Mouse (Mus musculus) adrenal gland, postnatal 25 days (tissue): ENCODE measurements around the gene Tspan6. TPM values are rescaled to one million over a fixed set of nuclear protein-coding genes. Genes with fewer than 3 reads are reported as not detected.

Experiments
- DNase-seq: peaks from one replicate; pipeline ENCODE4 v3.0.0; 2021; ENCODE audit warnings: mixed read lengths
- long read RNA-seq: library from polyadenylated mRNA; stranded (forward); transcript quantifications from one replicate; pipeline ENCODE4 v2.0.0, GENCODE M21; 2021
- total RNA-seq: library from RNA; stranded (reverse); gene quantifications from 2 replicates; pipeline ENCODE4 v1.2.3, GENCODE M21; 2021

Tspan6 gene
- 25.3 and 29.6 TPM in 2 replicates for total RNA-seq
- long read RNA-seq, transcript Tspan6-201 (8 exons, 1,765 nt) = major isoform, 13 of 13 reads
- long read RNA-seq, partial matches to known transcripts = 0 of 13 reads
- long read RNA-seq, other reads (novel, unspliced or antisense) = 0 of 13 reads

- peak; percentile 79 for DNase-seq
Observed at GRCm38 (mm10) chrX:133898014-133898542, at the start of gene Tspan6. Tspan6 (minus strand) TSS chrX:133898429.

DNA sequence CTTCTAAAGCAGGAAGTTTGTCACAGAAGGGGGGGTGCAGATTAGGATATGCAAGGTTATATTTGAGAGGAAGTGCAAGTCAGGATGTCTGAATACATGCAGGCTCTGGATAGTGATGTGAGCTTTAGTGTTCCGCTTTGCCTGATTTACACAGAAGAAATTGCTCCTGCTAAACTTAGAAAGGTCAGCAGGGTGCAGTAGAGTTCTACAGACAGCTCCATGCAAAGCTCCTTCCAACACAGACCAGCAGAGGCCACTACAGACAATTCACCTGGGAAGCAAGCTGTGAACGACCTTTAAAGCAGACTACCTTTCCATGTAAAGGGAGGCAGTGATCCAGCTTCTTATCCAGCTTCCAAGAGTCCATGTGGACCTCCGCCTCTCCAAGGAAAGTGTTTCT lies 49.2 kb upstream of the Tspan6 start:
- no peak for DNase-seq

DNA sequence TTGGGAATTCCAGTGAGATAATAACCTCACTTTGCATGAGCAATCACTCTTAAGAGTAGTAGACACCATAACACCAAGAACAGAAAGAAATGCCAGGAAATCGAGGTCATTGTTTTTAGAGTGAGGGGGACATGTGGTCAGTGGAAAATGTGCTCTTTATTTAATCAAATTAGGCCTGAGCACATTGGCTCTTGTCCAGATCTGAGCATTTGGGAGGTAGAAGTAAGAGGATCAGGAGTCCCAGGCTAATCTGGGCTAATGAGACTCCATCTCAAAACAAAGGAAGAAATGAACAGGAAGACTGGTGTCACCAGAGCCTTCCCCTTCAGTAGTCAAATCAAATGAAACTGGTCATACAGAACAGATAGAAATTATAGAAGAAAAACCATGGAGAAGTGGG lies 41.3 kb upstream of the Tspan6 start:
- DNase-seq = no peak

GRCm38 (mm10) chrX:133936605-133937225 lies 38.5 kb upstream of the Tspan6 start:
- DNase-seq = no peak

DNA sequence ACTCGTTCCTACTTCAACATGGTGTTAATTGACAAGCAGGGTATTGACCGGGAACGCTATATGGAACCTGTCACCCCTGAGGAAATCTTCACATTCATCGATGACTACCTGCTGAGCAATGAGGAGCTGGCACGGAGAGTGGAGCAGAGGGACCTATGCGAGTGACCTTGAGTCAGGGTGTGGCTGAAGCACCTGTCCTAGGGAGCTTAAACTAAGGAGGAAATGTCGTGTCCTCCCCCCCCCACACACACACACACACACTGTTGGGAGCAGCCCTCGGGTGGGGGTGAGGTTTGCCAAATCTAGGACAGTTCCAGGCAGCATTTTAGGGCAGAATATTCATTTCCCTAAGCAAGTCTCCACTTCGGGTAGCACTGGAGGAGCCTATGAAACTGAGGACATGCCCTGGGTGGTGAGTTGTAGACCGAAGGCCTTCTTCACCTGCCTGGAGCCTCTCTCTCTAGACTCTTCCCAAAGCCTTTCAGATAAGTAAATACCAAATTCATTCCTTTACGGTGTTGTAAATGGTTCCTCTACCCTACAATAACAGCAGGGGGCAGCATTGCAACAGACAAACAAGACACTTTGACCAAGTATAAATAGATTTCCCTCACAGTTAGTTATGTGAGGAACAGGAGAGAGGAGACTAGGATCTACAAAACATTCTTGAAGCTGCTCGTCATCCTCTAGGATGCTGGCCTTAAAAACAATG lies 33.2 kb upstream of the Tspan6 start:
- no peak for DNase-seq

GRCm38 (mm10) chrX:133926760-133927159 lies 28.5 kb upstream of the Tspan6 start:
- no peak for DNase-seq

GRCm38 (mm10) chrX:133921187-133921586 lies 23.0 kb upstream of the Tspan6 start:
- no peak for DNase-seq

- no peak for DNase-seq
Observed at GRCm38 (mm10) chrX:133914219-133914618, 16.0 kb upstream of the Tspan6 start.

DNA sequence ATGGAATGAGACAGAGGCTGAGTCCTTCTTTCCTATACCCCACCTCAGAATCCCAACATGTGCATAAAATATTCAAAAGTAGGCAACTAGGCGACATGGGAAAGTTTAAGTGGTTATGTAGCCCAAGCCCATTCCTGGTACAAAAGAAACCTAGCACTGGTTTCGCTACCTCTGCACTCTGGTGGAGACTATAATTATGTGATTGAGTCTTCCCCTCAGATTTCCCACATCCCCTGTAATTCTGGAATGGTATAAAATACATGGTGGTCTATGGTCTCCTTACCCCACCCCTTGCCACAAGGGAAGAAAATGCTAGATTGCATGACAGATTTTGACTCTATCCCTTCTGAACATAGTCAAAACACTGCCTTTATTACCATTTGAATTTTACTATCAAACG lies 14.8 kb upstream of the Tspan6 start:
- DNase-seq = no peak

GRCm38 (mm10) chrX:133911397-133912103 lies 13.3 kb upstream of the Tspan6 start:
- DNase-seq = no peak

DNA sequence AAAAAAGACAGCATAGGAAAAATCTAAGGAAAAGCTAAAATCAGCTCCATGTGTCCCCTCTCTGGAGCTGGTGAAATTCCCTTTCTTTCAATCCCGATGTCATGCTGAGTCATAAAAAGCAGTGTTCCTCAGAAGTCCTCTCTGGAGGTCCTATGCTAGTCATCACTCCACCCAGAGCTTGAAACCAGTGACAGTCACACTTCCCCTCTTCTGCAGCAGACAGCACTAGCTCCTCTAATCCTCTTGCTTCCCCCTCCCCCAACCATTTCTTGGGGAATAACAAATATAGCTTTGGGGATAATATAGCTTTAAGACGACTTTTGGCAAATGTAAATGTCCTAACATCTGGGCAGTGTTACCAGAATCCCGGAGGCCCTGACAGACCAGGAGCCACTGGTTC lies 10.0 kb upstream of the Tspan6 start, which contains the start of gene Srpx2:
Srpx2 (plus strand) TSS at position 166 of the 400 bp plus-strand sequence.
- no peak for DNase-seq

DNA sequence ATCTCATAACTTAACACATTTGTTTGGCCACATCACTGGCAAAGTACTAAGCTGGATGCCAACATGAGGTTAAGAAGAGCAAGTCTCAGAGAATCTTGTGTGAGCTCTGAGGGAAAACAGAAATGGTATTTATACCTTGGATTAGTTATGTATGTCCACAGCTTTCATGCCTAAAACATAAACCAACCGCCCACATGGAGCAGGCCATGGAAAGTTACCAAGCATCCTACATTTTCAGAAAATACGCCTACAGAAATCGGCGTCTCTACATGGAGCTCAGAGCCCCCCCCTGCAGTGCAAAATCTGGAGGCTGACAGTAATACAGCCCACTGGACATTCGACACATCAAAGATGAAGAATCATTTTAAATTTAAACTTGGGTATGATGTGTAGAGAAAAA lies 10.1 kb downstream of the Tspan6 start:
- DNase-seq = no peak

DNA sequence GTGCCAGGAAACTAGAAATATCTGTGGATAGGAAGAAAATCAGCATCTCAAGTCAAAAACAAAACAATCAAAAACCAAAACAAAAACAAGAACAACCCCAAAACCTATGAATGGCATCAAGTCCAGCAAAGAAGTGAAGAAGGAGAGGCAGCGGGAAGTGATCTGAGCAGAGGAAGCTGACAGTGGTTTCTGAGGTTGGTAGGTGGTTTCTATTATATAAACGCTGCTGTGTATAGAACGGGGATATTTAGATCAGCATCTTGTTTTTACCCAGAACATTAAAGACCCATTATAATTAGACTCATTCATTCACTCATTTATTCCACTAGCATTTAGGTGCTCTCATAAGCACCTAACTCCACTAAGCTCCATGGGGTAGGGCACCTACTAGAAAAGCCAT lies 10.9 kb downstream of the Tspan6 start:
- DNase-seq = no peak

DNA sequence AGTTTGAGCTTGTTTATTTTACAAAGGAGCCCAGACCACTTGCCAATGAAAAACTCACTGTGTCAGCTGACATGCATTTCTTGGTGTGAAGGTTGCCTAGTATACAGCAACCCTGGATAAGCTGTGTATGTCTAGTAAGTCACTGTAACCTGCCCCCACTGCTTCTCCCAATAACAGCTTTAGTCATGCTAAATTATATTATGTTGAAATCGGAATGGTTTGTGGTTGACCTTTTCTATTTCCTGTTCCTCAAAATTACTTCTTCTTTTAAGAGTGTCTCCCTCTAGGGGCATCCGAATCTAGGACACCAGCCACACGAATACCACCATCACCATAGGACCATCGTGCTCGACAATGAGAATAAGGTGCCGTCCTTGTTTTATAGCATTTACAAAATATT lies 28.5 kb downstream of the Tspan6 start:
- no peak for DNase-seq

- DNase-seq = no peak
Observed at GRCm38 (mm10) chrX:133853637-133854036, 44.6 kb downstream of the Tspan6 start.

DNA sequence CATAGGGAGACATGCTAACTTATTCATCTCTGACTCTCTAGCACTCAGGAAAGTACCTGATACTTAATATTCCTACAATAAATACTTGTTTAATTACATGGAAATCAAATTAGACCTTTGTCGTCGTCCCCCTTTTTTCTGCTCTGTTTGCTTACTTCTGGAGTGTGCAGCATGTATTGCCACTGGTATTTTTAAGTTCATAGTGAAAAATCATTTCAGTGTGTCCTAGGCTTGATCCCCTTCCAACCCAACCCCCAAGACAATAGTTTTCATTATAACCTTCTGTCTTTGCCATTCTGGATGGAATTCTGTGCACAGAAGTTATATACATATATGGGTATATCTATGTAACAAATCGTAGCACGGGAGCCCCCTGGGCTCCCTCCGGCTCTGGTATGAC lies 47.5 kb downstream of the Tspan6 start, which contains the start of gene Tnmd:
Tnmd (plus strand) TSS at position 301 of the 400 bp plus-strand sequence.
- DNase-seq = no peak

Other genes with a start within 250 kb of the Tspan6 start
- gene Pcdh19, start 209.4 kb downstream of the Tspan6 start, total RNA-seq = 4.2 and 6.2 TPM in 2 replicates
- gene Tnmd, start 47.4 kb downstream of the Tspan6 start, total RNA-seq = not detected in 2 replicates
- gene Srpx2, start 10.0 kb upstream of the Tspan6 start, total RNA-seq = 1.7 TPM in 2 replicates
- gene Sytl4, start 83.4 kb upstream of the Tspan6 start, total RNA-seq = 10.3 and 15.4 TPM in 2 replicates
- 32.5 and 46.5 TPM in 2 replicates for gene Cstf2, start 160.8 kb upstream of the Tspan6 start, total RNA-seq